Mouse (Mus musculus): Measurements from ENCODE around the gene Nfkbiz. TPM values are rescaled to one million over a fixed set of nuclear protein-coding genes. Genes with fewer than 3 reads are reported as not detected.

The Nfkbiz gene
- polyA plus RNA-seq, 1 experiment from 2014 or later, result 3.5 TPM

DNA sequence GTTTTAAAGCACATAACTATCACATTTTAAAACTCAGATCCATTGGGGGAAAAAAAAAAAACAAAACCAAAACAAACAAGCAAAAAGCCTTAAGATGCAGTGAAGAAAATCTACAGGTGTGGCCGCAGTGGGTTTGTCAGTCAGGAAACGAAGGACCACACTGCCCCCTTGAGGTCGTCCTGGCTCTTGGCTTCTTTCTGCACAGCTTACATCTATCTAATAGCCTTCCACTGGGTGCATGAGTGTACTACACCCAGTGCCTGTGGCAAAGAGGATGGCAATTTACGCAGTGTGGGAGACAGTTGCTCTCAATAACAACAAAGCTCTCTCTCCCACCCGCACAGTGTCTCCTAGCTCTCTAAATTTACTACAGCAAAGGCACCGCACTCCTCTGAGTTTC, 19.8 kb upstream of the Nfkbiz start:
- WGBS (ENCODE audit: insufficient replicate concordance), result 62% methylated on average over 6 of the region's 6 CpGs
- Histone ChIP-seq H3K36me3 (ENCODE audit: control insufficient read depth, insufficient read depth, low read length) (no peaks in the 10 kb centered on the region), H3K27ac (ENCODE audit: low read depth, low read length) (no peak overlapping the region), H3K4me1 (ENCODE audit: control insufficient read depth, insufficient read depth, low read length) (no peaks in the 10 kb centered on the region), H3K9me3 (replicated peaks; ENCODE audit: control insufficient read depth, low read length) (no peaks in the 10 kb centered on the region), H3K27me3 (ENCODE audit: control insufficient read depth, insufficient read depth, low read length) (no peaks in the 10 kb centered on the region), H3K4me2 (no peak overlapping the region), H3K4me3 (ENCODE audit: low read depth, low read length) (no peak overlapping the region), H3K9ac (ENCODE audit: low read depth, low read length) (no peak overlapping the region)
- ATAC-seq (replicated peaks; ENCODE audit: insufficient number of reproducible peaks, low FRiP score, low TSS enrichment), result no peak

DNA sequence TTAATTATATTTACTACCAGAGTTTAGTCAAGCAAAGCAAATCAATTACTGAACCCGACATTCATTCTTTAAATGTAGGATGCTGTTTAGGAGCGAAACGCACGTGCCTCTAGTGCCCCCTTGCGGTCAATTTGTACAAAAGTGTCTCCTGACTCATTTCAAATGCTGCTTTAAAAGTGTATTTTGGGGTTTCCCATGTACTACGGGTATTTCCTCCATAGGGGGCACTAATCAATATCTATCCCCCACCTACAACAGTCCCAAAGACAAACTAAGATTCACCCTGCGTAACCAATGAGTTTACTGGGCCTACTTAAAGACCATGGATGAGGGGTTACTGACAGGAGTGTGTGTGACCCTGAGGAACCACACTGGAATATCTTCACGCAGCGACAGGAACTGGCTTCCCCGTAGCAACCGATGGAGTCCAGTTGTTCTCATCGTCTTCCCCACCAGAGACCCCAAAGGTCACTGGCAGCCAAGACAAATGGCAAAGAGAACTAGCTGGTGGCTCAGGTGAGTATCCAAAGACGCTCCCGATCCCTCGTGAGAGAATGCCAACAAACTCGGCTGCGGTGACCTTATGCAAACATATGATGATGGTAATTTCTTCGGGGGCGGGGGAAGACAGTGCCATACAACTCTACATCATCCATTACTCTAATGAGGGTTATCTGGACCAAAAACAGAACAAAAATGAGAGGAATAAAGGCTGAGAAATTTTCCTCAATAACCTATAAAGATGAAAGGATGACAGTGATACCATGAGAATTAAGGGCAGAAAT, 14.4 kb upstream of the Nfkbiz start:
- no peak for ATAC-seq (replicated peaks; ENCODE audit: insufficient number of reproducible peaks, low FRiP score, low TSS enrichment)

DNA sequence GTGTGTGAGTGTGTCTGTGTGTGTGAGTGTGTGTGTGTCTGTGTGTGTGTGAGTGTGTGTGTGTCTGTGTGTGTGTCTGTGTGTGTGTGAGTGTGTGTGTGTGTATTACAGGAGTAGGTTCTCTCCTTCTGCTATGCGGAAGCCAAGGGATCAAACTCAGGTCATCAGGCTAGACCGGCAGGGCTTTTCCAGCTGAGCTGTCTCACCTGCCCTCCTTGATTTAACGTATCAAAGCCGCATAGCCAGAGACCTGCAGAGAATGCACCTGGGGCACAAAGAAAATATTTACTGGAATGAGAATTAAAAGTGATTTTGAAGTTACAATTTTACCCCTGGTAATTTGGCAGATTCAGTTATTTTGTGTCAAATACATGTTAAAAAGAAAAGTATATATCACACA, 13.8 kb upstream of the Nfkbiz start:
- 56% methylated on average over 4 of the region's 4 CpGs for WGBS (ENCODE audit: insufficient replicate concordance)
- no peak for ATAC-seq (replicated peaks; ENCODE audit: insufficient number of reproducible peaks, low FRiP score, low TSS enrichment)
- H3K4me3 ChIP-seq (ENCODE audit: low read depth, low read length), result no peak overlapping the region
- H3K27me3 ChIP-seq (ENCODE audit: control insufficient read depth, insufficient read depth, low read length), result no peaks in the 10 kb centered on the region
- no peaks in the 10 kb centered on the region for H3K4me1 ChIP-seq (ENCODE audit: control insufficient read depth, insufficient read depth, low read length)
- H3K27ac ChIP-seq (ENCODE audit: low read depth, low read length), result no peak overlapping the region
- H3K36me3 ChIP-seq (ENCODE audit: control insufficient read depth, insufficient read depth, low read length), result no peaks in the 10 kb centered on the region; the same call in 1 of the 2 replicates
- H3K4me2 ChIP-seq, result no peak overlapping the region
- no peak overlapping the region for H3K9ac ChIP-seq (ENCODE audit: low read depth, low read length)
- no peaks in the 10 kb centered on the region for H3K9me3 ChIP-seq (replicated peaks; ENCODE audit: control insufficient read depth, low read length)

More for the DNA sequence above, 14.4 kb upstream of the Nfkbiz start:
- no peak overlapping the region for H3K4me2 ChIP-seq
- H3K9ac ChIP-seq (ENCODE audit: low read depth, low read length), result no peak overlapping the region
- no peak overlapping the region for H3K27ac ChIP-seq (ENCODE audit: low read depth, low read length)
- no peaks in the 10 kb centered on the region for H3K27me3 ChIP-seq (ENCODE audit: control insufficient read depth, insufficient read depth, low read length)
- no peaks in the 10 kb centered on the region for H3K4me1 ChIP-seq (ENCODE audit: control insufficient read depth, insufficient read depth, low read length)
- no peaks in the 10 kb centered on the region for H3K36me3 ChIP-seq (ENCODE audit: control insufficient read depth, insufficient read depth, low read length)
- WGBS (ENCODE audit: insufficient replicate concordance), result 57% methylated on average over 19 of the region's 19 CpGs
- no peak overlapping the region for H3K4me3 ChIP-seq (ENCODE audit: low read depth, low read length)
- no peaks in the 10 kb centered on the region for H3K9me3 ChIP-seq (replicated peaks; ENCODE audit: control insufficient read depth, low read length)

DNA sequence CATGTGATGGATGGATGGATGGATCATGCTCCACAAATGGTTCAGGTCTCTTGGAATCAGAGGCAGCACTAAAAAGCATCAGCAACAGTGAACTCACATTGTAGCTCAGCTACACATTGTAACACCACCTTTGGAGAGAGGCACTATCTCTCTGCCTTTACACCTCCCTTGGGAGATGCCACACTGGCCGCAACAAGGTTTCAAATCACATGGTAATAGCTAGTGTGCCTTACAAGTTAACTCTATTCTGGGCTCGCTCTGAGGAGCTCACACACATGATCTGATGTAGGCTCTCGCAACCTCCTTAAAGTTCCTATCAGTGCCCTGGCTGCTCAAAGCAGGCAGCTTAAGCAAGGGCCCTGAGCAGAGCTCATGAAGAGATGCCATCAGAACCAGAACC, 11.8 kb upstream of the Nfkbiz start:
- Histone ChIP-seq H3K9me3 (replicated peaks; ENCODE audit: control insufficient read depth, low read length) (no peaks in the 10 kb centered on the region), H3K27me3 (ENCODE audit: control insufficient read depth, insufficient read depth, low read length) (no peaks in the 10 kb centered on the region), H3K36me3 (ENCODE audit: control insufficient read depth, insufficient read depth, low read length) (no peaks in the 10 kb centered on the region; the same call in 1 of the 2 replicates), H3K9ac (ENCODE audit: low read depth, low read length) (no peak overlapping the region), H3K4me1 (ENCODE audit: control insufficient read depth, insufficient read depth, low read length) (no peaks in the 10 kb centered on the region), H3K4me3 (ENCODE audit: low read depth, low read length) (no peak overlapping the region), H3K4me2 (no peak overlapping the region), H3K27ac (ENCODE audit: low read depth, low read length) (no peak overlapping the region)
- 76% methylated on average over 3 of the region's 3 CpGs for WGBS (ENCODE audit: insufficient replicate concordance)
- no peak for ATAC-seq (replicated peaks; ENCODE audit: insufficient number of reproducible peaks, low FRiP score, low TSS enrichment)

DNA sequence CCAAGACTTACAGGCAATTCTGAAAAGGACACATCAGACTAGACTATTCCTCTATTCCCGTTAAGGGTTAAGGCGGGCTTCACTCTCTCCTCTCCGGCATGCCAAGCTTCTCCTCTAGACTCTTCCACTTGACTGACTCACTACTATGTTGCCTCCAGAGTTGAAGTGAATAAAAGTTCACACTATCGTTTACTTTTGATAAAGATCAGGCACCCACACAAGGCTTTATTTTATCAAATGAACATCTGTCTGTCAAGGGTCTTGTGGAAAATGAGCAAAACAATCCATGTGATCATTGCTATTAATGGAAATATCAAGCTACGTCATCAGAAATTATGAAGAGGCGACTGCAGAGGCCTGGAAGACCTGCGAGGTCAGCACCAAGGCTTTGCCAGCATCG, 9.0 kb upstream of the Nfkbiz start:
- H3K27ac ChIP-seq (ENCODE audit: low read depth, low read length), result no peak overlapping the region
- no peaks in the 10 kb centered on the region for H3K27me3 ChIP-seq (ENCODE audit: control insufficient read depth, insufficient read depth, low read length)
- peaks cover 5% of the 10 kb centered on the region for H3K36me3 ChIP-seq (ENCODE audit: control insufficient read depth, insufficient read depth, low read length)
- H3K9me3 ChIP-seq (replicated peaks; ENCODE audit: control insufficient read depth, low read length), result no peaks in the 10 kb centered on the region
- ATAC-seq (replicated peaks; ENCODE audit: insufficient number of reproducible peaks, low FRiP score, low TSS enrichment), result no peak
- H3K4me3 ChIP-seq (ENCODE audit: low read depth, low read length), result no peak overlapping the region
- no peak overlapping the region for H3K9ac ChIP-seq (ENCODE audit: low read depth, low read length)
- H3K4me2 ChIP-seq, result no peak overlapping the region
- 84% methylated on average over 8 of the region's 8 CpGs for WGBS (ENCODE audit: insufficient replicate concordance)
- no peaks in the 10 kb centered on the region for H3K4me1 ChIP-seq (ENCODE audit: control insufficient read depth, insufficient read depth, low read length)

DNA sequence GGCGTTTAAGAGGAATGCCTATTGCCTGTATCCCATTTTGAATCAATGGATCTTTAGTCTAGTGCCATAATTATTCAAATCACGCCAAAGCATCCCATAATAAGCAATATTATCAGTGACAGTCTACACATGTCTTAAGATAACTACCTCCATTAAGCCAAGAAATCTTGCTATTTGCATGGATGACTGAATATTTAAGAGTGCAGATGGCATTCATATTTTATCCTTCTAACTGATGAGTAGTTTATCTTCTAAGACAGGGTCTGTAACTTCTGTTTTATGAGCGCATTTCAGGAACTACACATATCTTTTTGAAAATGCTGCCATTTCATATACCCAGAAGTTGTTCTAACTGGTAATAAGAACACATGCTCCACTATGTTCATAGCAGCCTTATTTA, 6.1 kb upstream of the Nfkbiz start:
- Histone ChIP-seq H3K9ac (ENCODE audit: low read depth, low read length) (no peak overlapping the region), H3K4me2 (no peak overlapping the region), H3K4me1 (ENCODE audit: control insufficient read depth, insufficient read depth, low read length) (no peaks in the 10 kb centered on the region), H3K27ac (ENCODE audit: low read depth, low read length) (no peak overlapping the region), H3K36me3 (ENCODE audit: control insufficient read depth, insufficient read depth, low read length) (peaks cover 5% of the 10 kb centered on the region), H3K4me3 (ENCODE audit: low read depth, low read length) (no peak overlapping the region), H3K9me3 (replicated peaks; ENCODE audit: control insufficient read depth, low read length) (no peaks in the 10 kb centered on the region), H3K27me3 (ENCODE audit: control insufficient read depth, insufficient read depth, low read length) (no peaks in the 10 kb centered on the region)
- no peak for ATAC-seq (replicated peaks; ENCODE audit: insufficient number of reproducible peaks, low FRiP score, low TSS enrichment)
- WGBS (ENCODE audit: insufficient replicate concordance), result 86% methylated on average over 3 of the region's 3 CpGs

DNA sequence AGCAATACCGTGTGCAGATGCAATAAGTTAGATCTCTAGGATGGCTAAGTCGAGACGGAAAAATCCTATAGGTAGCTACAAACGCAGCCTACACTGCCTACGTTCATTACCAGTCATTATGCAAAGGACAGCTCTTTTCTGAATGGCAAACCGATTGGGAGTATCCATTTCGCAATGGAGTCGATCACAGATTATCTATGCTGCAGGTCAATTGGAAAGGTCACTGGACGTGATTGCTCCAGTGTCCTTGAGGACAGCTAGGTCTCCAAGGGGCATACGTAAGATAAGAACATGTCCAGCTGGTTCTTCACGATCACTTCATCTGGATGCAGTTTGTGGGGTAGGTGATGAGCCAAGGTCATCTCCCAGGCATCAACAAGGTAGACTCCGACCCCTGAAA, 5.2 kb upstream of the Nfkbiz start:
- H3K9ac ChIP-seq (ENCODE audit: low read depth, low read length), result no peak overlapping the region
- no peak overlapping the region for H3K4me3 ChIP-seq (ENCODE audit: low read depth, low read length)
- 89% methylated on average over 12 of the region's 12 CpGs for WGBS (ENCODE audit: insufficient replicate concordance)
- H3K4me2 ChIP-seq, result no peak overlapping the region
- no peaks in the 10 kb centered on the region for H3K9me3 ChIP-seq (replicated peaks; ENCODE audit: control insufficient read depth, low read length)
- H3K27me3 ChIP-seq (ENCODE audit: control insufficient read depth, insufficient read depth, low read length), result no peaks in the 10 kb centered on the region
- no peaks in the 10 kb centered on the region for H3K4me1 ChIP-seq (ENCODE audit: control insufficient read depth, insufficient read depth, low read length)
- ATAC-seq (replicated peaks; ENCODE audit: insufficient number of reproducible peaks, low FRiP score, low TSS enrichment), result no peak
- peaks cover 5% of the 10 kb centered on the region for H3K36me3 ChIP-seq (ENCODE audit: control insufficient read depth, insufficient read depth, low read length)
- no peak overlapping the region for H3K27ac ChIP-seq (ENCODE audit: low read depth, low read length)

DNA sequence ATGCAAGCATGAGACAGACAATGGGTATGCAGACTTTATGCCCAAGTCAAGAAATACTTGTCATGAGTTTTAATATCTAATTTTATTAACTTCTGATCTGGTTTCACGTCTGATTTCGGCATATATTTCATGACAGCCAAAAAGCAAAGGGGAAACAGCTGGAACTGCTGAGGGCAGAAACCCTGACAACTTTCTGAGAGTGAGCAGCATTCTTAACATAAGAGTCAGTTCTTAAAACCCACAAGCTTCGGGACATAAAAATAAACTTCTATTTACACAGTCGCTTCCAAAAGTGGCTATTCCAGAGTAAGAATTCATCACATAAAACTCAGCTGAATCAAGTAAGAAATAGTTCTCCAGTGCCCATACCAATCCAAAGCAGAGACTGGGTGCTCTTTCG, 4.4 kb upstream of the Nfkbiz start:
- Histone ChIP-seq H3K9me3 (replicated peaks; ENCODE audit: control insufficient read depth, low read length) (no peaks in the 10 kb centered on the region), H3K9ac (ENCODE audit: low read depth, low read length) (no peak overlapping the region), H3K36me3 (ENCODE audit: control insufficient read depth, insufficient read depth, low read length) (peaks cover 5% of the 10 kb centered on the region), H3K27me3 (ENCODE audit: control insufficient read depth, insufficient read depth, low read length) (no peaks in the 10 kb centered on the region), H3K4me2 (no peak overlapping the region), H3K4me1 (ENCODE audit: control insufficient read depth, insufficient read depth, low read length) (0 out of 2 replicates have a peak, but pooled peaks cover under 1% of the 10 kb centered on the region), H3K27ac (ENCODE audit: low read depth, low read length) (no peak overlapping the region), H3K4me3 (ENCODE audit: low read depth, low read length) (no peak overlapping the region)
- 87% methylated on average over 5 of the region's 5 CpGs for WGBS (ENCODE audit: insufficient replicate concordance)
- no peak for ATAC-seq (replicated peaks; ENCODE audit: insufficient number of reproducible peaks, low FRiP score, low TSS enrichment)

DNA sequence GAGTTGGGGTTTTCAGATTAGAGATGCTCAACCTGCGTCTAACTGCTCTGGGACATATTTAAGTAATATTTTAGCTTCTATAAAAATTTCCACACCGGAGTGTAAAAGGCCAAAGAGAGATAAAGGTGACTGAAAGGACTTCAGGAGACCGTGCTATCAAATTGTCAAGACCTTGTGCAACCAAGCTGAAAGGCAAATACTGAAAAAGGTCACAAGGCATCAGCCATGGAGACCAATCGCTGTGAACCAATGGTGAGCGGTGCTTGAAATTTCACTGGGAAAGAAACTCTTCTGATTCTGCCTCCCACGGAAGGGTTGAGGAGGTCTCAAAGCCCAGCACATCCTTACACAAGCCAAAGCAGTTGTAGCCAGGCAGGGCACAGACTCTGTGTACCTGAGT, 2.8 kb upstream of the Nfkbiz start:
- H3K27me3 ChIP-seq (ENCODE audit: control insufficient read depth, insufficient read depth, low read length), result no peaks in the 10 kb centered on the region
- H3K9me3 ChIP-seq (replicated peaks; ENCODE audit: control insufficient read depth, low read length), result no peaks in the 10 kb centered on the region
- H3K4me2 ChIP-seq, result no peak overlapping the region
- H3K36me3 ChIP-seq (ENCODE audit: control insufficient read depth, insufficient read depth, low read length), result peaks cover 5% of the 10 kb centered on the region
- WGBS (ENCODE audit: insufficient replicate concordance), result 83% methylated on average over 6 of the region's 6 CpGs
- H3K9ac ChIP-seq (ENCODE audit: low read depth, low read length), result no peak overlapping the region
- ATAC-seq (replicated peaks; ENCODE audit: insufficient number of reproducible peaks, low FRiP score, low TSS enrichment), result no peak
- no peak overlapping the region for H3K4me3 ChIP-seq (ENCODE audit: low read depth, low read length)
- H3K27ac ChIP-seq (ENCODE audit: low read depth, low read length), result no peak overlapping the region
- H3K4me1 ChIP-seq (ENCODE audit: control insufficient read depth, insufficient read depth, low read length), result 0 out of 2 replicates have a peak, but pooled peaks cover 2% of the 10 kb centered on the region
